Mouse (Mus musculus): ENCODE measurements around the gene Gm5798.
"Not testable (repeated sequence)": the region's sequence is repeated elsewhere in the genome, so short reads cannot be mapped to it uniquely, and the experiment has no call there.

The Gm5798 gene

GRCm38 (mm10) chr14:41348309-41348708 lies at the start of gene Gm5798:
Gm5798 (plus strand) TSS chr14:41348609.
- DNase-seq = not testable (repeated sequence)

GRCm38 (mm10) chr14:41386279-41386678 lies 37.9 kb downstream of the Gm5798 start, which contains the start of gene Gm7945:
Gm7945 (minus strand) TSS chr14:41386379.
- DNase-seq = not testable (repeated sequence)

Measured in thymus, postnatal 36 days (tissue).